Mouse (Mus musculus) cortical plate, adult 2 months (tissue): ENCODE measurements around the gene Sall4.

Experiments used
- CTCF ChIP-seq: fragments of 200-500 bp; IDR thresholded peaks from 2 replicates; pipeline ENCODE4 v1.5.1; 2011; ENCODE audit warnings: mild to moderate bottlenecking, control low read depth, low read length; ENCODE audit not compliant: insufficient read depth; ENCODE audit errors: extremely low read depth
- POLR2A ChIP-seq: fragments of 200-500 bp; IDR thresholded peaks from 2 replicates; pipeline ENCODE4 v1.6.1; 2011; ENCODE audit warnings: mild to moderate bottlenecking, low read length, control low read depth; ENCODE audit not compliant: insufficient read depth; ENCODE audit errors: extremely low read depth

GRCm38 (mm10) chr2:168731258-168731657 lies 36.5 kb downstream of the Sall4 start:
- TF ChIP-seq CTCF (no peak), POLR2A (no peak)
